Mouse (Mus musculus) CD4-positive, CD25-positive, alpha-beta regulatory T cell, adult 4 months (primary cell): ENCODE measurements around the gene Catsperz. TPM values are rescaled to one million over a fixed set of nuclear protein-coding genes. Genes with fewer than 3 reads are reported as not detected.

Source experiments
- ATAC-seq: one replicate; pipeline ENCODE4 v1.8.0; 2017
- polyA plus RNA-seq, 2 experiments: library from polyadenylated mRNA; unstranded; fragments of 100-300 nt; shearing (Covaris generic); gene quantifications; one replicate each; pipeline ENCODE4 v1.2.1; 2017

The Catsperz gene
- polyA plus RNA-seq, 2 experiments from 2014 or later = not detected

- ATAC-seq = no peak
Observed at GRCm38 (mm10) chr19:6943709-6944108, 18.5 kb upstream of the Catsperz start.

GRCm38 (mm10) chr19:6942764-6943163, 17.6 kb upstream of the Catsperz start:
- no peak for ATAC-seq

GRCm38 (mm10) chr19:6942249-6942691, 17.1 kb upstream of the Catsperz start, which contains the start of gene Gpr137:
TSS of gene Gpr137 (minus strand) at chr19:6942480.
- ATAC-seq = peak; percentile 87

GRCm38 (mm10) chr19:6941372-6942248, 16.4 kb upstream of the Catsperz start, which contains the start of gene Bad:
TSS of gene Bad (plus strand) at chr19:6941861.
- peak; percentile 72 for ATAC-seq

GRCm38 (mm10) chr19:6940396-6941351, 15.5 kb upstream of the Catsperz start:
- ATAC-seq = no peak

GRCm38 (mm10) chr19:6939106-6940002, 14.2 kb upstream of the Catsperz start:
- no peak for ATAC-seq

GRCm38 (mm10) chr19:6937541-6938465, 12.6 kb upstream of the Catsperz start:
- ATAC-seq = no peak

GRCm38 (mm10) chr19:6936299-6936698, 11.1 kb upstream of the Catsperz start:
- ATAC-seq = no peak

GRCm38 (mm10) chr19:6934195-6934977, 9.2 kb upstream of the Catsperz start, which contains the start of gene Kcnk4:
TSS of gene Kcnk4 (minus strand) at chr19:6934515.
- ATAC-seq = no peak

- ATAC-seq = no peak
Observed at GRCm38 (mm10) chr19:6933436-6934194, 8.4 kb upstream of the Catsperz start.

- no peak for ATAC-seq
Observed at GRCm38 (mm10) chr19:6933102-6933435, 7.9 kb upstream of the Catsperz start.

GRCm38 (mm10) chr19:6932018-6932417, 6.8 kb upstream of the Catsperz start:
- no peak for ATAC-seq

GRCm38 (mm10) chr19:6931002-6931401, 5.8 kb upstream of the Catsperz start:
- no peak for ATAC-seq

- ATAC-seq = no peak
Observed at GRCm38 (mm10) chr19:6928080-6928479, 2.9 kb upstream of the Catsperz start.

GRCm38 (mm10) chr19:6926559-6927255, 1.5 kb upstream of the Catsperz start:
- ATAC-seq = no peak

- ATAC-seq = no peak
Observed at GRCm38 (mm10) chr19:6925611-6926329, 590 bp upstream of the Catsperz start.

GRCm38 (mm10) chr19:6924461-6925306, 496 bp downstream of the Catsperz start:
- no peak for ATAC-seq
